Mouse (Mus musculus) bone marrow macrophage, adult 2 months (primary cell): ENCODE measurements around the gene Suclg2. TPM values are rescaled to one million over a fixed set of nuclear protein-coding genes. Genes with fewer than 3 reads are reported as not detected.

Source experiments
- H3K27ac ChIP-seq: 2 replicates; pipeline ENCODE4 v1.5.1; 2012; ENCODE audit warnings: low read depth, low read length; ENCODE audit not compliant: insufficient read depth
- H3K4me1 ChIP-seq: 2 replicates; pipeline ENCODE4 v1.6.1; 2012; ENCODE audit warnings: low read length; ENCODE audit not compliant: control insufficient read depth, insufficient read depth
- H3K4me3 ChIP-seq: 2 replicates; pipeline ENCODE4 v1.5.1; 2012; ENCODE audit warnings: mild to moderate bottlenecking, low read length, moderate library complexity; ENCODE audit not compliant: insufficient read depth
- CTCF ChIP-seq: IDR thresholded peaks from 2 replicates; pipeline ENCODE4 v1.5.1; 2012; ENCODE audit warnings: low read depth, mild to moderate bottlenecking, low read length, moderate library complexity
- POLR2A ChIP-seq: IDR thresholded peaks from 2 replicates; pipeline ENCODE4 v1.6.1; 2012; ENCODE audit warnings: mild to moderate bottlenecking, low read depth, low read length, borderline replicate concordance
- polyA plus RNA-seq: library from polyadenylated mRNA; stranded (reverse); fragments of >200 nt; gene quantifications from 2 replicates; pipeline ENCODE4 v1.2.4, GENCODE M21; 2012; ENCODE audit not compliant: missing spikeins, insufficient read depth, insufficient read length

The Suclg2 gene
- polyA plus RNA-seq, 1 experiment = 14.3 TPM

- H3K4me3 ChIP-seq = no peak overlapping the region
- no peak overlapping the region for H3K27ac ChIP-seq
- TF ChIP-seq CTCF (no peak), POLR2A (no peak)
- H3K4me1 ChIP-seq = peaks cover 12% of the 10 kb centered on the region
Observed at GRCm38 (mm10) chr6:95491043-95491442, 227.6 kb downstream of the Suclg2 start.

DNA sequence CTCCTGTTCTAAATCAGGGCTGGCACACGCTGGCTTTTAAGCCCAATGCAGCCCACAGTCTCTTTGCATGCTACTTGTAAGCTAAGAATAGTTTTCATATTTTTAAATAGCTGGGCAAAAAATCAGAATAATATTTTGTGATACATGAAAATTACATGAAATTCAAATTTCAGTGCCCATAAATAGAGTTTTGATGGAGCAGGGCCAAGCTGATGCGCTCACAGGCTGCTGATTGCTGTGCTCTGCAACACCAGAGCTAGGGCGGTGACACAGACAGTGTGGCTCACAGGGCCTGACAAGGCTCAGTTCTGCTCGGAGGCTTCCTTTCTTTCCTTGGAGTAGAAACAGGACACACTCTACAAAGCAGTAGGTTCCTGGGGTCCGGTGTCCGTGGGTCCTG lies 232.8 kb downstream of the Suclg2 start:
- TF ChIP-seq CTCF (no peak), POLR2A (no peak)
- Histone ChIP-seq H3K4me1 (peaks cover 5% of the 10 kb centered on the region), H3K27ac (no peak overlapping the region), H3K4me3 (no peak overlapping the region)

GRCm38 (mm10) chr6:95484183-95484818 lies 234.3 kb downstream of the Suclg2 start:
- Histone ChIP-seq H3K4me3 (no peak overlapping the region), H3K4me1 (peaks cover 5% of the 10 kb centered on the region), H3K27ac (no peak overlapping the region)
- TF ChIP-seq CTCF (no peak), POLR2A (no peak)

DNA sequence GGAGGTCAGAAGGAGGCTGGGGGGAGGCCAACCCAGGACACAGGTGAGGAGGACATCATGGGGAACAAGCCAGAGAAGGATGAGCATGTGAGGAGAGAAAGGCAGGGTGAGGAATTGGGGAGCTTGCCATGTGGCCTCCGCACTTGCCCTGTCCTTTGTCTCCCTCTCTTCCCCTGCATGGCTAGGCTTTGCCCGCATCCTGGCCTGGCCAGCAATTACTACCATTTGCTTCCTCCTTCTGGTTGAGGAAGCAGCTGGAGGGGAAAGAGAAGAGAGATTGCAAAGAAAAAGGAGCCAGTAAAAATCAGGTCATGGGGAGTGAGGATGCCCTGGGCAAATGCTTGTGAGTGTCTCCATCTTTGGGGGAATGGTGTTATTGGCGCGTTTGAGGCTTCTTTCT lies 234.9 kb downstream of the Suclg2 start:
- Histone ChIP-seq H3K4me1 (peaks cover 3% of the 10 kb centered on the region), H3K27ac (no peak overlapping the region), H3K4me3 (no peak overlapping the region)
- TF ChIP-seq POLR2A = no peak
- TF ChIP-seq CTCF = no peak

- no peak overlapping the region for H3K4me3 ChIP-seq
- no peak overlapping the region for H3K27ac ChIP-seq
- TF ChIP-seq CTCF = no peak
- TF ChIP-seq POLR2A = no peak
- H3K4me1 ChIP-seq = no peaks in the 10 kb centered on the region; the same call in 1 of the 2 replicates
Observed at GRCm38 (mm10) chr6:95483127-95483526, 235.5 kb downstream of the Suclg2 start.

DNA sequence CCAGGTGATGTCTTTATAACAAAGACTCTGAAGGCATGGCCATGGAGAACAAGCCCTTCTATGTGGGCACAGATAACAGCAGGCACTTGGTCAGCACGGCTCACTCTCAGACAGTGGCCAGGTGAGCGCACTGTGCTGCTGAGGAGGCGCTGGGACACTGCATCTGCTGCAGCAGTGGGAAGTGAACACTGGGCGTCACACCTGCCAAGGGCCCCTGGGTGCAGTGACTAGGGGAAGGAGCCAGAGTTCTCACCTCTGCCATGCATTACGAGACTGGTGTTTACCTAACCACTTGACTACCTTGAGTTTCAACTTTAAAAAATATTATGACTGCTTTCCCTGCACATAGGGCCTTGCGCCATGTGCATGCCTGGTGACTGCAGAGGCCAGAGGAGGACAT lies 238.8 kb downstream of the Suclg2 start:
- H3K27ac ChIP-seq = no peak overlapping the region
- H3K4me3 ChIP-seq = no peak overlapping the region
- TF ChIP-seq POLR2A (no peak), CTCF (no peak)
- no peaks in the 10 kb centered on the region for H3K4me1 ChIP-seq

DNA sequence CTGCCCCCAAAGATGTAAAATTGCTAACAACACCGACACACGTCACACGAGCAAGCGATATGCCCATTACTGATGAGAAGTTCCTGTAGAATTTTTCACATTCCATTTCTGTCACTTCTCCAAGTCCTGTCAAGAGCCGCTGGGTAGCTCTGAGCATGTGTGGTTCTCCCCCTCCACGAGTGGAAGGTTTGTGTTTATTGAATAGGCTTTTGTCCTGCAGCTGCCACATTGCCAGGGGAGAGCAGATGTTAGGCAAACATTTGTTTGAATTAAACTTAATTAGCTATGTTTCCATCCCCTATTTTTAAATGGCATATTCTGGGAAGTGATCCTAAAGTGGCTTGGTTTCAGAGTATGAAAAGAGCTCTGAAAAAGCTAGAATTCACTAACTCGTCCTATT lies 249.1 kb downstream of the Suclg2 start:
- Histone ChIP-seq H3K27ac (no peak overlapping the region), H3K4me1 (no peaks in the 10 kb centered on the region), H3K4me3 (no peak overlapping the region)
- TF ChIP-seq POLR2A (no peak), CTCF (no peak)

GRCm38 (mm10) chr6:95465322-95465721 lies 253.3 kb downstream of the Suclg2 start:
- Histone ChIP-seq H3K27ac (no peak overlapping the region), H3K4me1 (no peaks in the 10 kb centered on the region), H3K4me3 (no peak overlapping the region)
- TF ChIP-seq CTCF (no peak), POLR2A (no peak)

DNA sequence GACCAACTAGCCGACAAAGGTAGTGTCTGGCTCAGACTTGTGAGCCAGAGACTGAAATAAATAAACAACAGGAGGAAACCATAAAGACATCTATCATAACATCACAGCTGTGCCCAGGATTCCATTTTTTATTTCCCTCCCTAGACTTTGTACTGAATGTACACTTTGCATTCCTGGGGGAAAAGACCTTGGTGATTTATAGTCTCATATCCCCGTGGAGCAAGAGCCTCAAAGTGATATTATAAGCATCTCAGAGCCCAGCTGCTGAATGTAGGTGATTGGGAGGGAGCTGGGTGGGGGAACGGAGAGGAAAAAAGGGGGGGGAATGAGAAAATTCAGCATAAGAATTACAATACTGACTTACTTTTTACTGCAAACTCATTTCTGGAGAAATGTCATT lies 259.2 kb downstream of the Suclg2 start:
- no peak overlapping the region for H3K4me3 ChIP-seq
- H3K27ac ChIP-seq = no peak overlapping the region
- TF ChIP-seq CTCF (no peak), POLR2A (no peak)
- 0 out of 2 replicates have a peak, but pooled peaks cover 2% of the 10 kb centered on the region for H3K4me1 ChIP-seq

GRCm38 (mm10) chr6:95446151-95446550 lies 272.4 kb downstream of the Suclg2 start:
- H3K27ac ChIP-seq = no peak overlapping the region
- TF ChIP-seq CTCF (no peak), POLR2A (no peak)
- H3K4me3 ChIP-seq = no peak overlapping the region
- H3K4me1 ChIP-seq = no peaks in the 10 kb centered on the region
